Mouse (Mus musculus): Measurements from ENCODE around the gene Pax6.

- TF ChIP-seq CTCF (IDR thresholded peaks at IDR 0.05; ENCODE audit: control insufficient read depth, insufficient read depth, low read length) (no peak), POLR2A (IDR thresholded peaks at IDR 0.05; ENCODE audit: borderline replicate concordance, control insufficient read depth, low read depth, low read length) (no peak)
Observed at GRCm38 (mm10) chr2:105659350-105659749, 9.3 kb upstream of the Pax6 start.
